Mouse (Mus musculus): ENCODE data around the gene Washc4. TPM values are rescaled to one million over a fixed set of nuclear protein-coding genes. Genes with fewer than 3 reads are reported as not detected.

Gene Washc4
- polyA plus RNA-seq, 1 experiment from 2014 or later: 21.7 TPM

DNA sequence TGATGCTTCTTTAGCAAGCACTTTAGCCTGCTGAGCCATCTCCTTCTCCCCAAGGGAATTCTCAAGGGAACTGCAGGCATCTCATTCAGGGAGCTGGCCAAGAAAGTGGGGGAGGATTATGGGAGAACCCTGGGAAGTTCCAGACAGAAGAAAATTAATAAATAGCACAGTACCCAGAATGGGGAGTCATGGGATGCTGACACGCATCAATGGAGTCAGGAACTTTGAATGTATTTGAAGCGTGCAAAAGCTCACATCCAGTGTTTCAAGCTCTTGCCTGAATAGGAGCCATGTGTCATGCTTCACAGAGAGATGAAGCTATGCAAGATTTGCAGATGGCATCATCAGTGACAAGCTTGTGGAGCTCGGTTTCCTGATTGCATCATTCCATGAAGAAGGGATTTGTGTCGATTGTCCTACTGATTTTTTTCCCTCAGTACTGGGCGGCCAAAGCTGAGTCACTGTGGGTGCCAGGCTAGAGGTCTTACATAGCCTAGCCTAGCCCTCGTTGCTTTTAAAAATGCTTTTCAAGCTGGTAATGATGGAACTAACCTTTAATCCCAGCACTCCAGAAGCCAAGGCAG, 13.1 kb upstream of the Washc4 start:
- no peak overlapping the region for H3K4me2 ChIP-seq (ENCODE audit: low read length)
- no peaks in the 10 kb centered on the region for H3K9me3 ChIP-seq (replicated peaks; ENCODE audit: low read length)
- H3K27me3 ChIP-seq (ENCODE audit: insufficient read depth, low read length): no peaks in the 10 kb centered on the region
- no peak overlapping the region for H3K27ac ChIP-seq
- H3K4me1 ChIP-seq (replicated peaks; ENCODE audit: insufficient read depth, low read length): no peaks in the 10 kb centered on the region; the same call in 1 of the 2 replicates
- no peak for TF ChIP-seq CTCF (IDR thresholded peaks at IDR 0.05; ENCODE audit: low read depth)
- no peak for ATAC-seq (replicated peaks; ENCODE audit: low FRiP score, low read depth)
- DNase-seq (ENCODE audit: low spot score): no peak
- H3K36me3 ChIP-seq (ENCODE audit: insufficient read depth, low read length): no peaks in the 10 kb centered on the region
- WGBS: 76% methylated on average over 6 of the region's 6 CpGs
- H3K9ac ChIP-seq (ENCODE audit: low read depth, low read length): no peak overlapping the region
- no peak overlapping the region for H3K4me3 ChIP-seq (replicated peaks; ENCODE audit: low read depth, low read length)

- TF ChIP-seq CTCF (IDR thresholded peaks at IDR 0.05; ENCODE audit: low read depth): no peak
- Histone ChIP-seq H3K27ac (no peak overlapping the region), H3K27me3 (ENCODE audit: insufficient read depth, low read length) (no peaks in the 10 kb centered on the region), H3K9ac (ENCODE audit: low read depth, low read length) (peak overlapping the region; percentile 50), H3K4me2 (ENCODE audit: low read length) (peak overlapping the region; percentile 68), H3K9me3 (replicated peaks; ENCODE audit: low read length) (no peaks in the 10 kb centered on the region), H3K4me3 (replicated peaks; ENCODE audit: low read depth, low read length) (peak overlapping the region; percentile 36), H3K4me1 (replicated peaks; ENCODE audit: insufficient read depth, low read length) (no peaks in the 10 kb centered on the region; the same call in 1 of the 2 replicates), H3K36me3 (ENCODE audit: insufficient read depth, low read length) (no peaks in the 10 kb centered on the region)
- ATAC-seq (replicated peaks; ENCODE audit: low FRiP score, low read depth): no peak
- DNase-seq (ENCODE audit: low spot score): peak; percentile 36
- 3% methylated on average over 27 of the region's 27 CpGs for WGBS
Measured at GRCm38 (mm10) chr10:83533258-83533909, 10.2 kb upstream of the Washc4 start.

- DNase-seq (ENCODE audit: low spot score) (peak; percentile 83), ATAC-seq (replicated peaks; ENCODE audit: low FRiP score, low read depth) (peak; percentile 96)
- H3K27ac ChIP-seq: no peak within 1 kb of the TSS
- TF ChIP-seq CTCF (IDR thresholded peaks at IDR 0.05; ENCODE audit: low read depth): no peak
- no peaks in the 10 kb centered on the region for H3K27me3 ChIP-seq (ENCODE audit: insufficient read depth, low read length)
- no peaks in the 10 kb centered on the region; the same call in 1 of the 2 replicates for H3K4me1 ChIP-seq (replicated peaks; ENCODE audit: insufficient read depth, low read length)
- H3K9ac ChIP-seq (ENCODE audit: low read depth, low read length): peak within 1 kb of the TSS; percentile 50
- WGBS: under 1% methylated on average over 21 of the region's 21 CpGs
- no peaks in the 10 kb centered on the region for H3K9me3 ChIP-seq (replicated peaks; ENCODE audit: low read length)
- peak within 1 kb of the TSS; percentile 36 for H3K4me3 ChIP-seq (replicated peaks; ENCODE audit: low read depth, low read length)
- no peaks in the 10 kb centered on the region for H3K36me3 ChIP-seq (ENCODE audit: insufficient read depth, low read length)
- peak within 1 kb of the TSS; percentile 68 for H3K4me2 ChIP-seq (ENCODE audit: low read length)
Measured at GRCm38 (mm10) chr10:83533910-83534283, 9.7 kb upstream of the Washc4 start, which contains the start of gene Aldh1l2. Gene Aldh1l2, minus strand, starts transcription at chr10:83534140.

- DNase-seq (ENCODE audit: low spot score) (no peak), ATAC-seq (replicated peaks; ENCODE audit: low FRiP score, low read depth) (no peak)
- Histone ChIP-seq H3K4me2 (ENCODE audit: low read length) (no peak overlapping the region), H3K4me3 (replicated peaks; ENCODE audit: low read depth, low read length) (no peak overlapping the region), H3K4me1 (replicated peaks; ENCODE audit: insufficient read depth, low read length) (no peaks in the 10 kb centered on the region; the same call in 1 of the 2 replicates), H3K36me3 (ENCODE audit: insufficient read depth, low read length) (no peaks in the 10 kb centered on the region), H3K9ac (ENCODE audit: low read depth, low read length) (no peak overlapping the region), H3K27ac (no peak overlapping the region), H3K9me3 (replicated peaks; ENCODE audit: low read length) (no peaks in the 10 kb centered on the region), H3K27me3 (ENCODE audit: insufficient read depth, low read length) (no peaks in the 10 kb centered on the region)
- WGBS: 10% methylated on average over 1 of the region's 1 CpGs
- 0 out of 2 replicates have a peak, but pooled peaks have one; percentile 30 for TF ChIP-seq CTCF (IDR thresholded peaks at IDR 0.05; ENCODE audit: low read depth)
Measured at GRCm38 (mm10) chr10:83536436-83536835, 7.1 kb upstream of the Washc4 start.

- TF ChIP-seq CTCF (IDR thresholded peaks at IDR 0.05; ENCODE audit: low read depth): no peak
- WGBS: 69% methylated on average over 6 of the region's 6 CpGs
- H3K27me3 ChIP-seq (ENCODE audit: insufficient read depth, low read length): no peaks in the 10 kb centered on the region
- H3K9ac ChIP-seq (ENCODE audit: low read depth, low read length): no peak overlapping the region
- H3K4me2 ChIP-seq (ENCODE audit: low read length): no peak overlapping the region
- H3K27ac ChIP-seq: no peak overlapping the region
- DNase-seq (ENCODE audit: low spot score) (no peak), ATAC-seq (replicated peaks; ENCODE audit: low FRiP score, low read depth) (no peak)
- no peaks in the 10 kb centered on the region for H3K9me3 ChIP-seq (replicated peaks; ENCODE audit: low read length)
- H3K36me3 ChIP-seq (ENCODE audit: insufficient read depth, low read length): no peaks in the 10 kb centered on the region
- H3K4me1 ChIP-seq (replicated peaks; ENCODE audit: insufficient read depth, low read length): no peaks in the 10 kb centered on the region
- H3K4me3 ChIP-seq (replicated peaks; ENCODE audit: low read depth, low read length): no peak overlapping the region
Measured at GRCm38 (mm10) chr10:83539311-83539980, 4.1 kb upstream of the Washc4 start.

GRCm38 (mm10) chr10:83540092-83540491, 3.5 kb upstream of the Washc4 start:
- Histone ChIP-seq H3K4me2 (ENCODE audit: low read length) (no peak overlapping the region), H3K4me3 (replicated peaks; ENCODE audit: low read depth, low read length) (no peak overlapping the region), H3K36me3 (ENCODE audit: insufficient read depth, low read length) (no peaks in the 10 kb centered on the region), H3K4me1 (replicated peaks; ENCODE audit: insufficient read depth, low read length) (0 out of 2 replicates have a peak, but pooled peaks cover 2% of the 10 kb centered on the region), H3K27me3 (ENCODE audit: insufficient read depth, low read length) (no peaks in the 10 kb centered on the region), H3K9ac (ENCODE audit: low read depth, low read length) (no peak overlapping the region), H3K9me3 (replicated peaks; ENCODE audit: low read length) (no peaks in the 10 kb centered on the region), H3K27ac (no peak overlapping the region)
- DNase-seq (ENCODE audit: low spot score) (peak; percentile 8), ATAC-seq (replicated peaks; ENCODE audit: low FRiP score, low read depth) (no peak)
- TF ChIP-seq CTCF (IDR thresholded peaks at IDR 0.05; ENCODE audit: low read depth): no peak
- WGBS: 29% methylated on average over 3 of the region's 3 CpGs
